ENCODE assay signal across 8 mouse cellular contexts in the genomic region with DNA sequence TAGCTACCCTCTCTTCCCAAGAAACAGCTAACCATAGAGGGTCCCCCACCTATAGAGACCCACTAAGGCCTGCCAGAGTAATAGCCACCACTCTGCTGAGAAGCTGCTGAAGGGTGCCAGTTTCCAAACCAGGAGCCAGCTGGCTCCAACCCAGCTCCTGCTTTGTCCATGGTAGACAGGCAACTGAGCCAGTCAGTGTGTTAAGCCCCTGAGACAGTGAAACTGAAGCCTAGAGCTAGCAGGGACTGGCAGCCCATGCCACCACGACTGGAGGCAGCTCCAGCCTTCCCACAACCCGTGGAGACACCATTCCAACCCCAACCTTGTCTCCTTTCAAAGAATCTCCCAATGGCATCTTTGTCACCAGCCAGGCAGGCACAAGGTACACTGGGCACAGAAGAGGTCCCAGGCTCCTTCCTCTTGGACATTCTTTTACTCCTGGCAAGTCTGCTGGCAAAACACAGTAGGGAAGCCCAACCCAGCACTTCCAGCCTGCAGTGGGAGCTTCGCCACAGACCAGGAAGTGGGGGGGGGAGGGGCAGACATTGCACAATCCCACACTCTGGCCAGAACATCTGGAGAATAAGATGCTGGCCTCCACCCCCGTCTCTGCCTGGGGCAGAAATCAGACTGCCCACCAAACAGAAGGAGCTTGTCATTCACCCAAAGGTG. TPM values are rescaled to one million over a fixed set of nuclear protein-coding genes. Genes with fewer than 3 reads are reported as not detected.
DNase-seq lines count a peak whose midpoint lies in the region; ATAC-seq and TF ChIP-seq lines count a peak whose summit lies in the region.

No protein-coding gene starts in this region.

- H3K27me3 ChIP-seq in C2C12 (ENCODE audit: control insufficient read depth, insufficient read depth, insufficient read length): no peaks in the 10 kb centered on the region
- peaks cover 28% of the 10 kb centered on the region for H3K27me3 ChIP-seq in forebrain, embryonic 15.5 days
- H3K27me3 ChIP-seq in limb, embryonic 11.5 days (ENCODE audit: control insufficient read depth, insufficient read depth, low read length): no peaks in the 10 kb centered on the region
- H3K27me3 ChIP-seq in midbrain, embryonic 11.5 days (ENCODE audit: control insufficient read depth, insufficient read depth, low read length): peaks cover 18% of the 10 kb centered on the region

- H3K27ac ChIP-seq in forebrain, embryonic 15.5 days (replicated peaks): peak overlapping the region; percentile 73
- H3K27ac ChIP-seq in limb, embryonic 11.5 days (replicated peaks; ENCODE audit: low read depth, low read length): peak overlapping the region; percentile 83
- H3K27ac ChIP-seq in midbrain, embryonic 11.5 days (ENCODE audit: low read depth, low read length): no peak overlapping the region

- no peaks in the 10 kb centered on the region for H3K9me3 ChIP-seq in forebrain, embryonic 15.5 days
- no peaks in the 10 kb centered on the region for H3K9me3 ChIP-seq in limb, embryonic 11.5 days (ENCODE audit: control insufficient read depth, low read length)
- no peaks in the 10 kb centered on the region for H3K9me3 ChIP-seq in midbrain, embryonic 11.5 days (ENCODE audit: control insufficient read depth, low read length)

- TF ChIP-seq CTCF in C2C12 (IDR thresholded peaks at IDR 0.05; ENCODE audit: control insufficient read depth, insufficient read depth, insufficient read length): no peak

- no peak overlapping the region for H3K4me2 ChIP-seq in forebrain, embryonic 15.5 days (replicated peaks)
- H3K4me2 ChIP-seq in limb, embryonic 11.5 days (ENCODE audit: low read depth, severe bottlenecking): peak overlapping the region; percentile 3; the same call in 1 of the 2 replicates
- H3K4me2 ChIP-seq in midbrain, embryonic 11.5 days: no peak overlapping the region

- H3ac ChIP-seq in C2C12 (ENCODE audit: control insufficient read depth, insufficient read length, low read depth): no peak overlapping the region

- H3K36me3 ChIP-seq in C2C12 (ENCODE audit: control insufficient read depth, insufficient read depth): peaks cover 8% of the 10 kb centered on the region
- no peaks in the 10 kb centered on the region for H3K36me3 ChIP-seq in forebrain, embryonic 15.5 days
- no peaks in the 10 kb centered on the region; the same call in 1 of the 2 replicates for H3K36me3 ChIP-seq in limb, embryonic 11.5 days (ENCODE audit: control insufficient read depth, insufficient read depth, low read length)
- H3K36me3 ChIP-seq in midbrain, embryonic 11.5 days (ENCODE audit: control insufficient read depth, insufficient read depth, low read length): 0 out of 2 replicates have a peak, but pooled peaks cover 3% of the 10 kb centered on the region

- peaks cover 37% of the 10 kb centered on the region for H3K79me2 ChIP-seq in C2C12 (ENCODE audit: control insufficient read depth, insufficient read depth)

- WGBS in forebrain, embryonic 15.5 days: 18% methylated on average over 4 of the region's 4 CpGs
- WGBS in limb, embryonic 11.5 days: 23% methylated on average over 4 of the region's 4 CpGs
- 38% methylated on average over 4 of the region's 4 CpGs for WGBS in midbrain, embryonic 11.5 days

- no peak overlapping the region for H3K4me3 ChIP-seq in C2C12 (ENCODE audit: insufficient read depth, poor library complexity, severe bottlenecking)
- no peak overlapping the region for H3K4me3 ChIP-seq in forebrain, embryonic 15.5 days
- H3K4me3 ChIP-seq in limb, embryonic 11.5 days (ENCODE audit: low read depth, low read length): no peak overlapping the region
- no peak overlapping the region for H3K4me3 ChIP-seq in midbrain, embryonic 11.5 days (ENCODE audit: low read depth, low read length)

- peaks cover 15% of the 10 kb centered on the region for H3K79me3 ChIP-seq in C2C12 (ENCODE audit: low read depth)

- no peak; the same call in 1 of the 2 replicates for ATAC-seq in forebrain, embryonic 15.5 days (replicated peaks)
- no peak for ATAC-seq in limb, embryonic 11.5 days (ENCODE audit: insufficient number of reproducible peaks, low FRiP score, low TSS enrichment, low read depth)
- no peak for ATAC-seq in midbrain, embryonic 11.5 days (ENCODE audit: low FRiP score)

- peaks cover 57% of the 10 kb centered on the region for H3K4me1 ChIP-seq in forebrain, embryonic 15.5 days
- peaks cover 33% of the 10 kb centered on the region for H3K4me1 ChIP-seq in limb, embryonic 11.5 days (ENCODE audit: control insufficient read depth, insufficient read depth, low read length)
- peaks cover 28% of the 10 kb centered on the region for H3K4me1 ChIP-seq in midbrain, embryonic 11.5 days (ENCODE audit: control insufficient read depth, insufficient read depth, low read length)

- peak; percentile 87 for DNase-seq in adrenal gland, adult 2 months
- DNase-seq in heart, postnatal 4 days: peak; percentile 90
- DNase-seq in limb, embryonic 11.5 days (ENCODE audit: low spot score): peak; percentile 67
- peak; percentile 82 for DNase-seq in midbrain, embryonic 11.5 days (ENCODE audit: low spot score, missing footprints)
- DNase-seq in retina, embryonic 14.5 days (ENCODE audit: low spot score): no peak
- no peak for DNase-seq in retina, postnatal 1 day

- H3K9ac ChIP-seq in forebrain, embryonic 15.5 days (replicated peaks): no peak overlapping the region
- no peak overlapping the region for H3K9ac ChIP-seq in limb, embryonic 11.5 days (ENCODE audit: low read length)
- H3K9ac ChIP-seq in midbrain, embryonic 11.5 days (ENCODE audit: low read length): no peak overlapping the region

TF ChIP-seq in C2C12, 6 proteins besides CTCF, POLR2A, EP300 and RAD21:
- TF ChIP-seq MAX (IDR thresholded peaks at IDR 0.05) (no peak), MYOG (IDR thresholded peaks at IDR 0.05; ENCODE audit: control insufficient read depth, extremely low read depth, insufficient read length) (no peak), CEBPB (IDR thresholded peaks at IDR 0.05; ENCODE audit: low read depth) (peak; percentile 100), MYOD1 (IDR thresholded peaks at IDR 0.05; ENCODE audit: control insufficient read depth, insufficient read length, low read depth) (peak; percentile 14)
TF ChIP-seq in C2C12: peak in this region for 2.

RNA-seq across cellular contexts. Expression of gene Mpg, which starts 1.7 kb away (rescaled TPM):
- polyA plus RNA-seq in C2C12 (2012; fragmentation: generic; extraction: Trizol): 19.9 TPM
- total RNA-seq in adrenal gland, adult 2 months (2021): 10 to 100 TPM; 17.1 to 19.6 TPM
- 17.1 and 21.1 TPM in 2 replicates for polyA plus RNA-seq in adrenal gland, adult 2 months (2012; rRNA removed)
- 33.5 and 33.8 TPM in 2 replicates for polyA plus RNA-seq in forebrain, embryonic 15.5 days (2015; fragmentation: Nextera tagmentation; extraction: Ambion mirVana)
- total RNA-seq in heart, postnatal 4 days (2021): 10 to 100 TPM; 10.4 to 11.3 TPM
- 37.8 and 39.9 TPM in 2 replicates for polyA plus RNA-seq in limb, embryonic 11.5 days (2014; fragmentation: Nextera tagmentation; extraction: Ambion mirVana)
- 24.8 and 27.2 TPM in 2 replicates for polyA plus RNA-seq in midbrain, embryonic 11.5 days (2014; fragmentation: Nextera tagmentation; extraction: Ambion mirVana)

RNA-seq across cellular contexts. Expression of gene Rhbdf1, which starts 2.5 kb away (rescaled TPM):
- polyA plus RNA-seq in C2C12 (2012; fragmentation: generic; extraction: Trizol): 40.6 TPM
- 10 to 100 TPM; 28.0 to 28.6 TPM for total RNA-seq in adrenal gland, adult 2 months (2021)
- polyA plus RNA-seq in adrenal gland, adult 2 months (2012; rRNA removed): 137 and 151 TPM in 2 replicates
- 16.7 and 18.1 TPM in 2 replicates for polyA plus RNA-seq in forebrain, embryonic 15.5 days (2015; fragmentation: Nextera tagmentation; extraction: Ambion mirVana)
- 10 to 100 TPM; 31.9 to 33.0 TPM for total RNA-seq in heart, postnatal 4 days (2021)
- polyA plus RNA-seq in limb, embryonic 11.5 days (2014; fragmentation: Nextera tagmentation; extraction: Ambion mirVana): 23.0 and 23.1 TPM in 2 replicates
- 13.2 and 14.1 TPM in 2 replicates for polyA plus RNA-seq in midbrain, embryonic 11.5 days (2014; fragmentation: Nextera tagmentation; extraction: Ambion mirVana)

RNA-seq across cellular contexts. Expression of gene Snrnp25, which starts 19.4 kb away (rescaled TPM):
- 63.0 TPM for polyA plus RNA-seq in C2C12 (2012; fragmentation: generic; extraction: Trizol)
- total RNA-seq in adrenal gland, adult 2 months (2021): 10 to 100 TPM in 1 of 2 experiments, 1 to 10 TPM in 1; 9.8 to 15.5 TPM
- polyA plus RNA-seq in adrenal gland, adult 2 months (2012; rRNA removed): 7.2 and 7.8 TPM in 2 replicates
- polyA plus RNA-seq in forebrain, embryonic 15.5 days (2015; fragmentation: Nextera tagmentation; extraction: Ambion mirVana): 51.8 and 54.2 TPM in 2 replicates
- 10 to 100 TPM; 14.4 to 15.6 TPM for total RNA-seq in heart, postnatal 4 days (2021)
- 106 and 108 TPM in 2 replicates for polyA plus RNA-seq in limb, embryonic 11.5 days (2014; fragmentation: Nextera tagmentation; extraction: Ambion mirVana)
- polyA plus RNA-seq in midbrain, embryonic 11.5 days (2014; fragmentation: Nextera tagmentation; extraction: Ambion mirVana): 77.0 and 87.0 TPM in 2 replicates

RNA-seq across cellular contexts. Expression of gene Il9r, which starts 24.5 kb away (rescaled TPM):
- not detected for polyA plus RNA-seq in C2C12 (2012; fragmentation: generic; extraction: Trizol)
- under 1 TPM; 0.26 to 0.31 TPM for total RNA-seq in adrenal gland, adult 2 months (2021)
- polyA plus RNA-seq in adrenal gland, adult 2 months (2012; rRNA removed): 0.69 TPM in 1 of 2 replicates, not detected in the other
- polyA plus RNA-seq in forebrain, embryonic 15.5 days (2015; fragmentation: Nextera tagmentation; extraction: Ambion mirVana): not detected in 2 replicates
- total RNA-seq in heart, postnatal 4 days (2021): under 1 TPM; 0.20 to 0.21 TPM
- polyA plus RNA-seq in limb, embryonic 11.5 days (2014; fragmentation: Nextera tagmentation; extraction: Ambion mirVana): not detected in 2 replicates
- polyA plus RNA-seq in midbrain, embryonic 11.5 days (2014; fragmentation: Nextera tagmentation; extraction: Ambion mirVana): not detected in 2 replicates

RNA-seq across cellular contexts. Expression of gene Nprl3, which starts 42.9 kb away (rescaled TPM):
- polyA plus RNA-seq in C2C12 (2012; fragmentation: generic; extraction: Trizol): 34.0 TPM
- 10 to 100 TPM; 58.6 to 68.2 TPM for total RNA-seq in adrenal gland, adult 2 months (2021)
- 176 and 201 TPM in 2 replicates for polyA plus RNA-seq in adrenal gland, adult 2 months (2012; rRNA removed)
- polyA plus RNA-seq in forebrain, embryonic 15.5 days (2015; fragmentation: Nextera tagmentation; extraction: Ambion mirVana): 50.9 and 51.4 TPM in 2 replicates
- total RNA-seq in heart, postnatal 4 days (2021): 10 to 100 TPM; 27.1 to 32.1 TPM
- polyA plus RNA-seq in limb, embryonic 11.5 days (2014; fragmentation: Nextera tagmentation; extraction: Ambion mirVana): 30.6 and 42.0 TPM in 2 replicates
- 28.3 and 34.0 TPM in 2 replicates for polyA plus RNA-seq in midbrain, embryonic 11.5 days (2014; fragmentation: Nextera tagmentation; extraction: Ambion mirVana)

Comparison
In these comparisons a context has a peak if more than half of its experiments do, and no peak if none do; other contexts are left out.
1. DNase-seq: peak in adrenal gland, adult 2 months (single experiment), heart, postnatal 4 days (single experiment), limb, embryonic 11.5 days (single experiment) and midbrain, embryonic 11.5 days (single experiment); none in retina, embryonic 14.5 days (single experiment) and retina, postnatal 1 day (single experiment).